Mouse (Mus musculus): Measurements from ENCODE around the gene Olfr839-ps1. TPM values are rescaled to one million over a fixed set of nuclear protein-coding genes. Genes with fewer than 3 reads are reported as not detected.

Gene Olfr839-ps1
- not detected in 2 replicates for polyA plus RNA-seq (2015; fragmentation: Nextera tagmentation; extraction: Ambion mirVana)

GRCm38 (mm10) chr9:19177212-19177611 is at the start of gene Olfr839-ps1:
Olfr839-ps1 (minus strand) TSS chr9:19177312.

GRCm38 (mm10) chr9:19136017-19136416 is 41.1 kb downstream of the Olfr839-ps1 start, which contains the start of gene Olfr837:
Olfr837 (plus strand) TSS chr9:19136317.

DNA sequence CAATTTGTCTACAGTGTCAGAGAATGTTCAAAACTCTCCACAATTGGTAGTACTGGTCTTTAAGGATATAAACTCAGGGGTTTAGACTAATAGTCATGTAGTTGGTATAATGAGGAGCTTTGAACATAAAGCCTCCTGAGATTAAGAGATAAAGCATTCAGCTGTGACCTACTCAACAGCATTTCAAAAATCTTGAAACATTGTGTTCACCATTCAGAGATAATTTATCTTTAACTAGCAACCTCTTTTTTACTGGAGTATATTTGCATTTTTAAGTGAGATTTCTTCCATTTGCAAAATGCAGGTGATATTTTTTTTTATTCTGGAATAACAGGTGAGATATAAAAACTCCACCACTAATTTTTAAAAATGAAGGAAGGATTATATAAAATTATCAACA is 57.0 kb downstream of the Olfr839-ps1 start, which contains the start of gene Olfr836:
TSS of gene Olfr836 (plus strand) at position 301 of the 400 bp plus-strand sequence.

Other genes with a start within 250 kb of the Olfr839-ps1 start
- gene Olfr832, start 240.2 kb downstream of the Olfr839-ps1 start, polyA plus RNA-seq (2015; fragmentation: Nextera tagmentation; extraction: Ambion mirVana) = not detected in 2 replicates
- not detected in 2 replicates for gene Olfr834, start 189.3 kb downstream of the Olfr839-ps1 start, polyA plus RNA-seq (2015; fragmentation: Nextera tagmentation; extraction: Ambion mirVana)
- not detected in 2 replicates for gene Olfr835, start 144.6 kb downstream of the Olfr839-ps1 start, polyA plus RNA-seq (2015; fragmentation: Nextera tagmentation; extraction: Ambion mirVana)
- not detected in 2 replicates for gene Olfr836, start 56.9 kb downstream of the Olfr839-ps1 start, polyA plus RNA-seq (2015; fragmentation: Nextera tagmentation; extraction: Ambion mirVana)
- not detected in 2 replicates for gene Olfr837, start 41.0 kb downstream of the Olfr839-ps1 start, polyA plus RNA-seq (2015; fragmentation: Nextera tagmentation; extraction: Ambion mirVana)
- gene Olfr843, start 74.7 kb upstream of the Olfr839-ps1 start, polyA plus RNA-seq (2015; fragmentation: Nextera tagmentation; extraction: Ambion mirVana) = not detected in 2 replicates
- gene Olfr844, start 139.0 kb upstream of the Olfr839-ps1 start, polyA plus RNA-seq (2015; fragmentation: Nextera tagmentation; extraction: Ambion mirVana) = not detected in 2 replicates
- gene Olfr845, start 159.1 kb upstream of the Olfr839-ps1 start, polyA plus RNA-seq (2015; fragmentation: Nextera tagmentation; extraction: Ambion mirVana) = not detected in 2 replicates
- not detected in 2 replicates for gene Olfr846, start 186.7 kb upstream of the Olfr839-ps1 start, polyA plus RNA-seq (2015; fragmentation: Nextera tagmentation; extraction: Ambion mirVana)
- gene Olfr847, start 201.4 kb upstream of the Olfr839-ps1 start, polyA plus RNA-seq (2015; fragmentation: Nextera tagmentation; extraction: Ambion mirVana) = not detected in 2 replicates

All from adrenal gland, postnatal 0 days (tissue).